Mouse (Mus musculus) liver, postnatal 0 days (tissue): Measurements from ENCODE around the gene Xpo5.

Source experiments
- CTCF ChIP-seq: sonication (generic); IDR thresholded peaks from 2 replicates; pipeline ENCODE4 v1.5.1; 2016; ENCODE audit warnings: antibody characterized with exemption, low read depth
- EP300 ChIP-seq: IDR thresholded peaks from 2 replicates; pipeline ENCODE4 v1.6.1; 2016; ENCODE audit warnings: antibody characterized with exemption, low read depth, mild to moderate bottlenecking

DNA sequence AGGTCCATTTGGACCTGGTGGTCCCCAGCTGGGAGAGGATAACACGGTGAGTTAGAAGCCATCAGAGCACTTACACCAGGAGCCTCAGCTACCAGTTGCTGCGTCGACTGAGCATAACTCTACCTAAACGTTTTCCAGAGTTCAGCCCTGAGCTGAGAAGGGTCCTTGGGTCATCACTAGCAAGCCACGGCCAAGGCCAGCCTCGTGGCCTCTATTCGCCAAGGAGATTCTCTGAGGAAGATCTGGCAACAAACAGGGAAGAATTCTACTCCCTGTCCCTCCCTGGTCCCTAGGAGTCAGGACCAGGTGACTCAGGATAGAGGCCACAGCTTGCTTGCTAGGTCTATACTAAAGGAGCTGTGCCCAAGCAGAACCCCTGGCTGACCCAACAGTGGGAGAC is 64.9 kb downstream of the Xpo5 start:
- TF ChIP-seq CTCF (no peak), EP300 (no peak)
